Mouse (Mus musculus) forebrain, embryonic 11.5 days (tissue): ENCODE results near the gene Gpr143. TPM values are rescaled to one million over a fixed set of nuclear protein-coding genes. Genes with fewer than 3 reads are reported as not detected.
"Not testable (repeated sequence)": the region's sequence is repeated elsewhere in the genome, so short reads cannot be mapped to it uniquely, and the experiment has no call there.

Source experiments
- ATAC-seq: fragments of 200-750 bp; cut with Nextera tagmentation; replicated peaks from 2 replicates; pipeline ENCODE4 v1.8.0; 2017; ENCODE audit warnings: moderate TSS enrichment; ENCODE audit not compliant: low FRiP score
- DNase-seq: peaks from one replicate; pipeline ENCODE4 v3.0.0-alpha.2; 2017; ENCODE audit warnings: low spot score
- H3K27ac ChIP-seq: fragments of 300-500 bp; sonication (generic); 2 replicates; pipeline ENCODE4 v1.5.1; 2014; ENCODE audit warnings: low read depth, low read length
- H3K27me3 ChIP-seq: fragments of 300-500 bp; sonication (generic); 2 replicates; pipeline ENCODE4 v1.6.1; 2014; ENCODE audit warnings: mild to moderate bottlenecking, low read length, mixed read lengths; ENCODE audit not compliant: control insufficient read depth, insufficient read depth
- H3K36me3 ChIP-seq: fragments of 300-500 bp; sonication (generic); 2 replicates; pipeline ENCODE4 v1.6.1; 2014; ENCODE audit warnings: mild to moderate bottlenecking, low read length, moderate library complexity, mixed read lengths; ENCODE audit not compliant: control insufficient read depth, insufficient read depth
- H3K4me1 ChIP-seq: fragments of 300-500 bp; sonication (generic); replicated peaks from 2 replicates; pipeline ENCODE4 v1.6.1; 2014; ENCODE audit warnings: low read length, mixed read lengths; ENCODE audit not compliant: control insufficient read depth, insufficient read depth
- H3K4me2 ChIP-seq: fragments of 300-500 bp; sonication (generic); 2 replicates; pipeline ENCODE4 v1.6.1; 2014; ENCODE audit warnings: low read depth, mild to moderate bottlenecking, low read length, moderate library complexity, mixed read lengths; ENCODE audit not compliant: severe bottlenecking
- H3K4me3 ChIP-seq: fragments of 300-500 bp; sonication (generic); 2 replicates; pipeline ENCODE4 v1.5.1; 2014; ENCODE audit warnings: low read depth, low read length
- H3K9ac ChIP-seq: fragments of 300-500 bp; sonication (generic); 2 replicates; pipeline ENCODE4 v1.6.1; 2014; ENCODE audit warnings: low read length
- H3K9me3 ChIP-seq: fragments of 300-500 bp; sonication (generic); 2 replicates; pipeline ENCODE4 v1.6.1; 2016; ENCODE audit warnings: low read length, mixed read lengths; ENCODE audit not compliant: control insufficient read depth
- WGBS: fragments of 180-500 bp; shearing (Covaris S2); extraction: QIAGEN DNeasy Blood & Tissue Kit; methylation state at CpG from one replicate; pipeline ENCODE4 v1.1.7; 2014; 5-methylcytosine and 5-hydroxymethylcytosine counted together
- polyA plus RNA-seq: library from polyadenylated mRNA; unstranded; fragments of >200 nt; fragmentation: Nextera tagmentation; extraction: Ambion mirVana; gene quantifications from 2 replicates; pipeline ENCODE4 v1.2.1, GENCODE M21; 2014

Gene Gpr143
- polyA plus RNA-seq, 1 experiment from 2014 or later, result 0.12 TPM

DNA sequence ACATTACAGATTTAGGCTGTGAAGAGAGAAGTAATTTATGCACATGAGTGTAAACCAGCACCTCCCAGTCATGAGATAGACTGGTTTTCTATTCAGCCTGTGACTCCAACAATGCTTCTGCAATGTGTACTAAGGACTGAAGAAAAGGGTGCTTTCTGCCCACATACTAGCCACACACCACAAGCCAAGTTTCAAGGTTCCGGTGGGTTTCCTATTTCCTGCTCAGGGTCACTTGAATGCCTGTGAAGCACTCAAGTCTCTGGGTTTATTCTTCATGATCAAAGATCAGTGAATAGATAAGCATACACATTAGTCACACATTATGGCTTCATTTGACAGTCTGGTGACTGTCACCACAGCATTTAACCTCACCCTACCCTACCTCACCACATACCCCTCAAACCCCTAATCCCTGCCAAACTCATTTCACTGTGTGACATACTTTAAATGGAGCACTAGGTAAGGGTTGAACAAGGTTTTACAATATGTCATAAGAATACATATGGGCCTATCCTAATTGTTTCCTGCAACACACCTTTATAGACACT lies 49.4 kb downstream of the Gpr143 start:
- not testable (repeated sequence) for DNase-seq, H3K27me3 ChIP-seq, H3K4me2 ChIP-seq, ATAC-seq, H3K4me1 ChIP-seq, H3K4me3 ChIP-seq, H3K9ac ChIP-seq, H3K9me3 ChIP-seq, H3K27ac ChIP-seq, H3K36me3 ChIP-seq
- WGBS, result no CpG with 5 or more reads among the region's 1 CpGs

DNA sequence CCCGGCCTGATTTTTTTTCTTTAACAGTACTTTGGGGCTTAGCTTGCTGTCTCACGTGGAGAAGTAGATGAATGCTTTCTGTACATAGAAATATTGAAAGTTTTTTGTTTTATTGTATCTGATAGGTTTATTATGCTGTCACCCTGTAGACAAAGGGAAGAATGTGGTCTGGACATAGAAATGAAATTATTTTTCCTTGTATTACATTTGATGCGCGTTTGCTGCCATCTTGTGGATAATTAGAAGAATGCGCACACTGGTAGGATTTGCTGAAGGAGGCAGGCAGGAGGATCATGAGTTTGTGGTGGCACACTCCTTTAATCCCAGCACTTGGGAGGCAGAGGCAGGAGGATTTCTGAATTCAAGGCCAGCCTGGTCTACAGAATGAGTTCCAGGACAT lies 53.2 kb downstream of the Gpr143 start:
- not testable (repeated sequence) for ATAC-seq, H3K27ac ChIP-seq
- 29% methylated on average over 5 of the region's 5 CpGs for WGBS

DNA sequence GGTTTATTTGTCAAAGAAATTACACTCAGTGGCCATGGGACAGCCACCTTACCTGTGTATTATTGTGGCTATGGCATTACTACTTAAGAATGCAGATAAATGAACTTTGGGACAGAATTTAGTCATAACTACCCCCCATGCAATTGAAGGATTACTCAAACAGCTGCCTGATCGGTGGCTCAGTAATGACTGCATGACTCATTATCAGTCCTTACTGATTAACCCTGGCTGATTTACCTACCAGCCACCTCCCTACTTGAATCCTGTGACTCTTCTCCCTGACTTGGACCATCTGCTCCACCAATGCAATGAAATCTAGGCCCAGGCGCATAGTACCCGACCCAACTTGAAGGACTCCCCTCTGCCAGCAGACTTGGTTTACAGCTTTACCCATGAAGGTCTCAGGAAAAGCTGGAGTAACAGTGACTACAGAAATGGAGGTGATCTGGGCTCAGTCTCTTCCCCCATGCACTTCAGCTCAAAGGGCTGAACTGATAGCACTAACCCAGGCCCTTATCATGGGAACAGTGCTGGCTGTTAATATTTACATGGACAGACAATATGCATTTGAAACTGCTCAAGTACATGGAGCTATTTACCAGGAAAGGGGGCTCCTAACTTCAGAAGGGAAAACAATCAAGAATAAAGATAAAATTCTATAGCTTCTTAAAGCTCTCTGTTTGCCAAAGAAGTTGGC lies 73.5 kb downstream of the Gpr143 start:
- WGBS, result 88% methylated on average over 3 of the region's 3 CpGs
- ATAC-seq, result no peak

More for the DNA sequence above, 53.2 kb downstream of the Gpr143 start:
- H3K9ac ChIP-seq, H3K4me3 ChIP-seq, H3K9me3 ChIP-seq, H3K36me3 ChIP-seq, H3K4me2 ChIP-seq, H3K27me3 ChIP-seq, DNase-seq, H3K4me1 ChIP-seq: not testable (repeated sequence)

More for the DNA sequence above, 73.5 kb downstream of the Gpr143 start:
- Histone ChIP-seq H3K9ac (no peak overlapping the region), H3K27me3 (no peaks in the 10 kb centered on the region), H3K27ac (no peak overlapping the region), H3K9me3 (no peaks in the 10 kb centered on the region; the same call in 1 of the 2 replicates), H3K4me3 (no peak overlapping the region), H3K4me1 (no peaks in the 10 kb centered on the region), H3K36me3 (no peaks in the 10 kb centered on the region), H3K4me2 (no peak overlapping the region)
- no peak for DNase-seq

Other genes starting within 250 kb of the Gpr143 start
- gene Cldn34a, start 218.6 kb upstream of the Gpr143 start, polyA plus RNA-seq, result not detected in 2 replicates
- 12.3 and 13.2 TPM in 2 replicates for gene Shroom2, start 12.5 kb upstream of the Gpr143 start, polyA plus RNA-seq
- 6.4 and 8.2 TPM in 2 replicates for gene Usp51, start 224.5 kb downstream of the Gpr143 start, polyA plus RNA-seq